Mouse (Mus musculus): Measurements from ENCODE around the gene Wrnip1. TPM values are rescaled to one million over a fixed set of nuclear protein-coding genes. Genes with fewer than 3 reads are reported as not detected.

Wrnip1 gene
- 27.2 and 29.1 TPM in 2 replicates for polyA plus RNA-seq (2016; fragmentation: Nextera tagmentation; extraction: Ambion mirVana)

DNA sequence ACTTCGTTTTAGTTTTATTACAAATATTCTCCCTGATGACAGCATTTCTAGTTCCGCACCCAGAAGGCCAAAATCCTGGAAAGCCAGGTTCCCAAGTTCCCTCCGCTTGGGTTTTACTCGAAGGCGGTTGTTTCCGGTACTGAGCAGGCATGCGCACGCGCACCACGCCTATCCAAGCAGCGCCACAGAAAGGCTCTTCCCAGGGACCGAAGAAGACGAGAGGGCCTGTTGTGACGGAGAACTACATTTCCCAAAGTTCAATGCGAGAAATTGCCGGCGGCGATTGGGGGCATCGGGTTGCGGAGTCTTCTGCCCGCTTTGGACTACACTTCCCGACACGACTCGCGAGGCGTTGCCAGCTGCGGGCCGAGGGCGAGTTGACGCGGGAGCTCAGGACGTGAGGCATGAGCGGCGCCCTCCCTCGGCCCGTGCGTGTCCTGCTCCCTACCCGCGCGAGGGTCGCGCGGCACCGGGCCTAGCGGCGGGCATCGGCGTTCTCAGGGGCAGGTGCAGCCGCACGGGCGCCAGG, at the start of gene Wrnip1:
Wrnip1 (plus strand) TSS at position 346 of the 529 bp plus-strand sequence.
- peak within 1 kb of the TSS; percentile 88 for H3K9ac ChIP-seq
- H3K4me1 ChIP-seq: peaks cover 28% of the 10 kb centered on the region
- H3K9me3 ChIP-seq (replicated peaks): no peaks in the 10 kb centered on the region
- no peaks in the 10 kb centered on the region for H3K27me3 ChIP-seq (replicated peaks)
- peaks cover 18% of the 10 kb centered on the region for H3K36me3 ChIP-seq
- peak; percentile 95 for ATAC-seq
- H3K27ac ChIP-seq: peak within 1 kb of the TSS; percentile 76
- under 1% methylated on average over 51 of the region's 51 CpGs for WGBS (ENCODE audit: insufficient replicate concordance)
- H3K4me2 ChIP-seq: peak within 1 kb of the TSS; percentile 98
- peak within 1 kb of the TSS; percentile 83 for H3K4me3 ChIP-seq

DNA sequence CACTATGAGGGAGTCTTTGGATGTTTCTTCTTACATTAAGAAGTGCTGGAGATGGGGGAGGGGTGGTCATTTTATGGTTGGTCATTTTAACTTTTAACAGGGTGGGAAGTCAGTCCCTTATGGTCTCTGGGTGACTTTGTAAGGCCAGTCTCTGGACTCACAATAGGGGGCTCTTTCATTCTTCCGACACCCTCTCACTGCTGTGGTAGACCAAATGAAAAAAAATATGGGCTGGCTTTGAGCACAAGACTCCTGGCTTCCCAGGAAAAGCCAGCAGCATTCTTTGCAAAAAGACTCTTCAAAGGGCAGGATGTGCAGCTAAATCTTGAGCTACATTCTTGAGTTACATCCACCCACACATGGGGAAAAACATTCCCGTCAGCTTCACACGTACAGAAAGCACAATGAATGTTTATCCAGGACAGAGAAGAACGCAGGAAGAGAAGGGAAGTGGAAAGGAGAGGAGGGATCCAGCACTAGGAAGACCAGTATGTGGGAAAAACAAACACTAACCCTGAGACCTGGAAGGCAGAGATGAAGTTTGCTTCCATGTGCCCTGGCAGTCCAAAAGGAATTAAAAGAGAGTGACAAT, 49.7 kb upstream of the Wrnip1 start:
- Histone ChIP-seq H3K9ac (no peak overlapping the region), H3K36me3 (no peaks in the 10 kb centered on the region), H3K27ac (no peak overlapping the region), H3K4me3 (no peak overlapping the region), H3K4me1 (no peaks in the 10 kb centered on the region), H3K4me2 (no peak overlapping the region), H3K9me3 (replicated peaks) (no peaks in the 10 kb centered on the region), H3K27me3 (replicated peaks) (no peaks in the 10 kb centered on the region)
- WGBS (ENCODE audit: insufficient replicate concordance): 39% methylated on average over 4 of the region's 4 CpGs
- ATAC-seq: no peak

DNA sequence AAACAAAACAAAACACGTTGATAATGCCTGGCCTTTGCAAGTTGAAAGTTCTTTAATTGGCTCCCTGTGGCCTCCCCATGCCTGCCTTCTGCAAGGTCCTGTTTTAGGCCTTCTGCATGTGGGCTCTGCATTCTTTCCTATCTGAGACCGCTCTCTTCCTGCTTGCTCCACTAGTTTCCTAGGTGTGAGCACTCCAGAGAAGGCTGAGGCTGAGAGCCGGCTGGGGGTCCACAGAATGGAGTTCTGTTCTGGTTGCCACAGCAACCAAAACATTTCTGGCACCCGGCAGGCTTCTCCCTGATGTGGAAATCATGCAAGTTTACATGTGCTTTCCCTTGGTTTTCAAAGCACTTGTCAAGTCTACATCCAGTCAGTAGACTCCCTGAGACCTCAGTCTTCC, 42.8 kb upstream of the Wrnip1 start:
- Histone ChIP-seq H3K9me3 (replicated peaks) (no peaks in the 10 kb centered on the region), H3K9ac (no peak overlapping the region), H3K27ac (no peak overlapping the region), H3K36me3 (no peaks in the 10 kb centered on the region), H3K4me3 (no peak overlapping the region), H3K27me3 (replicated peaks) (no peaks in the 10 kb centered on the region), H3K4me2 (no peak overlapping the region), H3K4me1 (no peaks in the 10 kb centered on the region)
- ATAC-seq: no peak
- 35% methylated on average over 4 of the region's 4 CpGs for WGBS (ENCODE audit: insufficient replicate concordance)

DNA sequence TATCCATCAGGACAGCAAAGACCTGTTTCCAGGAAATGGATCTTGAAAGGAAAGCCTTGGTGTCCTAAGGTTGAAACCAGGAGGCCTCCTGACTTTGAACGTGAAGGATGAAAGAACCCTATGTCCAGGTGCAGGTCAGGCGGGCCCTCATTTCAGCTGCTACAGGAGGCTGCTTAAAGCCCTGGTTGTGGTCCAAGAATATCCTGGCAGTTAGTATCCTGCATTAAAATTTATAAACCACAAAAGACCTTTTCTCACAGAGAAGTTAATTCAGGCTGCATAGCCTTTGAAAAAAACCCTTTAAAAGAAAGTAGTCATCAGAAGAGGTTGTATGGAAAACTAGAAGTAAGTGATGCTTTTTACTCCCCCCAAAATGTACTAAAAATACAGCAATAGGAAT, 41.0 kb upstream of the Wrnip1 start:
- no peak for ATAC-seq
- no peaks in the 10 kb centered on the region for H3K27me3 ChIP-seq (replicated peaks)
- WGBS (ENCODE audit: insufficient replicate concordance): 69% methylated on average over 2 of the region's 2 CpGs
- no peaks in the 10 kb centered on the region for H3K4me1 ChIP-seq
- no peak overlapping the region for H3K4me2 ChIP-seq
- H3K36me3 ChIP-seq: no peaks in the 10 kb centered on the region
- no peak overlapping the region for H3K27ac ChIP-seq
- H3K4me3 ChIP-seq: no peak overlapping the region
- no peaks in the 10 kb centered on the region for H3K9me3 ChIP-seq (replicated peaks)
- no peak overlapping the region for H3K9ac ChIP-seq

DNA sequence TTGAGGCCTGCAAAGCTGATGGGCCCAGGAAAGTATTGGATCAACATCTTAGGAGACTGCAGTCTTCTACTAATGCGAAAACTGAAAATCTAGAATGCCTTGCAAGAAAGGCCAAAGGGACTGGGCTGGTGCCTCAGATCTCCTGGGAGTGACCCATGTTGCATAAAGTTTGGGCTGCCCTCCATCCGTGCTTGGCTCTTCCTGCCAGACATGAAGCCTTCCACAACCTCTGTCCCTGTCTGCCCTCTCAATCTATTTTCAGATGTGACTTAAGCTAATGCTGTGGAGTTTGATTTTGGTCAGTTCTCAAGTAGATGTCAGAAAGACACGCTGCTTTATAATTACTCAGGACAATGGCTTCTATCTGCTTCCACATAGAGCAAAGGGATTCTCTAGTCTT, 38.7 kb upstream of the Wrnip1 start:
- Histone ChIP-seq H3K4me2 (no peak overlapping the region), H3K4me3 (no peak overlapping the region), H3K27me3 (replicated peaks) (no peaks in the 10 kb centered on the region), H3K9ac (no peak overlapping the region), H3K27ac (no peak overlapping the region), H3K9me3 (replicated peaks) (no peaks in the 10 kb centered on the region), H3K36me3 (no peaks in the 10 kb centered on the region), H3K4me1 (no peaks in the 10 kb centered on the region)
- 47% methylated on average over 3 of the region's 3 CpGs for WGBS (ENCODE audit: insufficient replicate concordance)
- ATAC-seq: no peak

GRCm38 (mm10) chr13:32764448-32764847, 37.4 kb upstream of the Wrnip1 start:
- H3K4me1 ChIP-seq: no peaks in the 10 kb centered on the region
- H3K36me3 ChIP-seq: no peaks in the 10 kb centered on the region
- no peak overlapping the region for H3K4me3 ChIP-seq
- H3K9ac ChIP-seq: no peak overlapping the region
- no peak overlapping the region for H3K27ac ChIP-seq
- H3K27me3 ChIP-seq (replicated peaks): no peaks in the 10 kb centered on the region
- ATAC-seq: no peak
- no peaks in the 10 kb centered on the region for H3K9me3 ChIP-seq (replicated peaks)
- 36% methylated on average over 7 of the region's 7 CpGs for WGBS (ENCODE audit: insufficient replicate concordance)
- H3K4me2 ChIP-seq: no peak overlapping the region

- Histone ChIP-seq H3K27ac (no peak overlapping the region), H3K4me1 (no peaks in the 10 kb centered on the region), H3K36me3 (no peaks in the 10 kb centered on the region), H3K4me3 (no peak overlapping the region), H3K4me2 (no peak overlapping the region), H3K27me3 (replicated peaks) (no peaks in the 10 kb centered on the region), H3K9me3 (replicated peaks) (no peaks in the 10 kb centered on the region), H3K9ac (no peak overlapping the region)
- ATAC-seq: no peak
- WGBS (ENCODE audit: insufficient replicate concordance): 8% methylated on average over 4 of the region's 4 CpGs
Measured at GRCm38 (mm10) chr13:32768104-32768503, 33.7 kb upstream of the Wrnip1 start.

DNA sequence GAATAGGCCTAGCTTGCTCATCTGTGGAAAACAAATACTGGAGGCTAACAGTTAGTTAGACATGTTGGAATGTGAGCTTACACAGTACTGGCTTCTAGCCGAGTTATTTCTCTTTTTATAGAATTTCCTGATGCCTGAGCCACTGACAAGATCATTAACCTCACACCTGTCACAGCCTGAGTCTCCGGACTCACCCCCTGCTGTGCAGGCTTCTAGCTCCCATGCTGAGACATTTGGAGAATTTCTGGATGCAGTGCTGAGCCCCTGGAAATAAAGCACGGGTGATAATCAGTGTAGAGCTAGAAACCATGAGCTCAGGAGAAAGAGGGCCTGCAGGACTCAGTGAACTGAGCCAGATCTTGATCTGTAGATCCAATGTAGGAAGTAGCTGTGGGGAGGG, 31.9 kb upstream of the Wrnip1 start:
- no peak overlapping the region for H3K9ac ChIP-seq
- no peak overlapping the region for H3K27ac ChIP-seq
- H3K27me3 ChIP-seq (replicated peaks): no peaks in the 10 kb centered on the region
- H3K9me3 ChIP-seq (replicated peaks): no peaks in the 10 kb centered on the region
- no peaks in the 10 kb centered on the region for H3K36me3 ChIP-seq
- no peak overlapping the region for H3K4me3 ChIP-seq
- no peaks in the 10 kb centered on the region for H3K4me1 ChIP-seq
- no peak overlapping the region for H3K4me2 ChIP-seq
- WGBS (ENCODE audit: insufficient replicate concordance): 24% methylated on average over 3 of the region's 3 CpGs
- ATAC-seq: no peak

DNA sequence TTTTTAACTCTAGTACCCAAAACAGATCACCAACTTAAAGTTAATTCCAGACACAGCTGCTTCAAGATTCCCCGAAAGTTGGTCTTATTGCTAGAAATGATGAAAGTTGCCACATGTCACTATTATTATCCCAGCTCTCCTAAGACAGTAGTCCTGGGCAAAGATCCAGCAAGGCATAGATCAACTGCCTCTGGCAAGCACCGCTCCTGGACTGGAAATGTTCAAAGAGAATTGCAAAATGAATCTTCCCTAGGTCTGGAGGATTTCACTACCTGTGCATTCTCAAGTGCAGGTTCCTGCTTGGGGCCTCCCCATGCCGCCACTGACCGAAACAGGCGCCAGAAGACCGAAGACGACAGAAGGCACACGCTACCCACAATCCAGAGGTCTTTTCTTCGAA, 25.9 kb upstream of the Wrnip1 start:
- Histone ChIP-seq H3K9ac (no peak overlapping the region), H3K27me3 (replicated peaks) (no peaks in the 10 kb centered on the region), H3K9me3 (replicated peaks) (no peaks in the 10 kb centered on the region), H3K4me1 (no peaks in the 10 kb centered on the region), H3K4me3 (no peak overlapping the region), H3K4me2 (no peak overlapping the region), H3K36me3 (no peaks in the 10 kb centered on the region), H3K27ac (no peak overlapping the region)
- ATAC-seq: no peak
- 75% methylated on average over 9 of the region's 9 CpGs for WGBS (ENCODE audit: insufficient replicate concordance)

- no peak overlapping the region for H3K4me2 ChIP-seq
- no peaks in the 10 kb centered on the region for H3K4me1 ChIP-seq
- no peaks in the 10 kb centered on the region for H3K9me3 ChIP-seq (replicated peaks)
- no peak for ATAC-seq
- H3K4me3 ChIP-seq: no peak overlapping the region
- WGBS (ENCODE audit: insufficient replicate concordance): 78% methylated on average over 10 of the region's 10 CpGs
- H3K27me3 ChIP-seq (replicated peaks): no peaks in the 10 kb centered on the region
- H3K9ac ChIP-seq: no peak overlapping the region
- no peaks in the 10 kb centered on the region for H3K36me3 ChIP-seq
- H3K27ac ChIP-seq: no peak overlapping the region
Measured at GRCm38 (mm10) chr13:32776350-32776749, 25.5 kb upstream of the Wrnip1 start.

- ATAC-seq: no peak
- Histone ChIP-seq H3K27ac (no peak overlapping the region), H3K4me3 (no peak overlapping the region), H3K9me3 (replicated peaks) (no peaks in the 10 kb centered on the region), H3K36me3 (no peaks in the 10 kb centered on the region), H3K27me3 (replicated peaks) (no peaks in the 10 kb centered on the region), H3K4me2 (no peak overlapping the region), H3K4me1 (no peaks in the 10 kb centered on the region), H3K9ac (no peak overlapping the region)
- 53% methylated on average over 3 of the region's 3 CpGs for WGBS (ENCODE audit: insufficient replicate concordance)
Measured at GRCm38 (mm10) chr13:32778861-32779260, 23.0 kb upstream of the Wrnip1 start.

GRCm38 (mm10) chr13:32783055-32783454, 18.8 kb upstream of the Wrnip1 start:
- H3K36me3 ChIP-seq: no peaks in the 10 kb centered on the region
- ATAC-seq: no peak
- no peaks in the 10 kb centered on the region for H3K4me1 ChIP-seq
- 44% methylated on average over 5 of the region's 5 CpGs for WGBS (ENCODE audit: insufficient replicate concordance)
- no peak overlapping the region for H3K9ac ChIP-seq
- no peaks in the 10 kb centered on the region for H3K27me3 ChIP-seq (replicated peaks)
- H3K27ac ChIP-seq: no peak overlapping the region
- H3K4me3 ChIP-seq: no peak overlapping the region
- H3K4me2 ChIP-seq: no peak overlapping the region
- no peaks in the 10 kb centered on the region for H3K9me3 ChIP-seq (replicated peaks)

GRCm38 (mm10) chr13:32783816-32784215, 18.0 kb upstream of the Wrnip1 start, which contains the start of gene Mylk4:
Gene Mylk4, minus strand, starts transcription at chr13:32783954.
- H3K36me3 ChIP-seq: no peaks in the 10 kb centered on the region
- no peaks in the 10 kb centered on the region for H3K9me3 ChIP-seq (replicated peaks)
- no peaks in the 10 kb centered on the region for H3K27me3 ChIP-seq (replicated peaks)
- 68% methylated on average over 8 of the region's 8 CpGs for WGBS (ENCODE audit: insufficient replicate concordance)
- H3K4me1 ChIP-seq: no peaks in the 10 kb centered on the region
- H3K27ac ChIP-seq: no peak within 1 kb of the TSS
- no peak for ATAC-seq
- no peak within 1 kb of the TSS for H3K4me3 ChIP-seq
- no peak within 1 kb of the TSS for H3K9ac ChIP-seq
- H3K4me2 ChIP-seq: no peak within 1 kb of the TSS

All from liver, embryonic 12.5 days (tissue).